Mouse (Mus musculus): ENCODE data around the gene Slx4.

DNA sequence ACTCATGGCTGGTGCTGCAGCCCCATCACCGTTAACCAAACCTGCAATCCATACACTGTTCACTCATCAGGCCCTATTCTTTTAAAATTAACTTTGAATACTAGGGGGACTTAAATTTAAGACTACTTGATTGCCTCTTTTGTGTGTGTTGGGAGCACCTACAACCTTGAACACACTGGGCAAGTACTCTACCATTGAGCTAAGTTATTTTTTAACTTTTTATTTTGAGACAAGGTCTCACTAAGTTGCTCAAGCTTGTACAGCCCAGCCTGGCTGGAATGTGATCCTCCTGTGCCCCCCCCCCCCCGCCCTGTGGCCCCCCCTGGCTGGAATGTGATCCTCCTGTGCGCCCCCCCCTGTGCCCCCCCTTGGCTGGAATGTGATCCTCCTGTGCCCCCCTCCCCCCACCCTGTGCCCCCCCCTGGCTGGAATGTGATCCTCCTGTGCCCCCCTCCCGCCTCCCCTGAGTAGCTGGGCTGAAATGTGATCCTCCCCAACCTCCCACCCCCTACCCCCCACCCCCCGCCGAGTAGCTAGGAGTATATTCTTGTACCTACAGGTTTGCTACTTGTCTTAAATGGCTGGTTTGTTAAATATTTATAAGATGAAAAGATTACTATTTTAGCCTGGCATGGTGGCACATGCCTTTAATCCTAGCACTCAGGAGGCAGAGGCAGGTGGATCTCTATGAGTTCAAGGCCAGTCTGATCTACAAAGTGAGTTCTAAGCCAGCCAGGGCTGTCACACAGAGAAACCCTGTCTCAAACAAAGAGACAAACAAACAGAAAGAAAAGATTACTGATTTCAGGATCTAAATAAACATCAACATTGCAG is 28.1 kb upstream of the Slx4 start:
- TF ChIP-seq CTCF (IDR thresholded peaks at IDR 0.05; ENCODE audit: control insufficient read depth, insufficient read depth, low read length) (no peak), POLR2A (IDR thresholded peaks at IDR 0.05; ENCODE audit: borderline replicate concordance, control insufficient read depth, low read depth, low read length) (no peak)

Measured in bone marrow, adult 2 months (tissue).